17 mouse cellular contexts compared by ENCODE assay signal in the genomic region with DNA sequence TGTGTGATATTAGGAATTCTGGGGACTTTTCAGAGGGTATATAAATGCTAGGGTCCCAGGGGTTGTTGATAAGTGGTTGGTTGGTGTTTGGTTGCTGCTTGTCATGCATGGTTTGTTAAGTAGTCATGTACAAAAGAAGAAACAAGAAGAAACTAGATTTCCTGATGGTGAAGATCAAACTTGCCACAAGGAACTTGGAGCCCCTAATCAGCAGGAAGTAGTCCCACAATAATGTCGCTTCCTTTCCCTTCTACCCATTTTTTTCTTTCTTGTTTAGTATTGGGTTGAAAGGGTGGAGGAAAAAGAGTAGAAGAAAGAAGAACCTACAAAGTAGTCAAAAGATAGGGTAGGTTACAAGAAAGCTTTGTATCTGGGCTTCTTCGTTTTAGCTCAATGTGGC.
"Had no signal": no experiment of that assay in that cellular context is flagged by ENCODE, and none has a peak within 500 bp of the region (broad histone marks: within the 10 kb centered on the region; RNA-seq: fewer than 3 reads in every experiment).

No protein-coding gene starts in this region.

- H3K4me3 ChIP-seq: kidney, embryonic 15.5 days; limb, embryonic 12.5 days; limb, embryonic 15.5 days; liver, embryonic 13.5 days; midbrain, embryonic 13.5 days; neural tube, embryonic 12.5 days; neural tube, embryonic 15.5 days had no signal

- H3K9ac ChIP-seq: kidney, embryonic 15.5 days; limb, embryonic 12.5 days; limb, embryonic 15.5 days; liver, embryonic 13.5 days; lung, embryonic 14.5 days; midbrain, embryonic 13.5 days; neural tube, embryonic 12.5 days; neural tube, embryonic 15.5 days had no signal

- H3K4me2 ChIP-seq: kidney, embryonic 15.5 days; limb, embryonic 12.5 days; limb, embryonic 15.5 days; liver, embryonic 13.5 days; lung, embryonic 14.5 days; midbrain, embryonic 13.5 days; neural tube, embryonic 12.5 days; neural tube, embryonic 15.5 days had no signal

- H3K9me3 ChIP-seq: kidney, embryonic 15.5 days; limb, embryonic 15.5 days; liver, embryonic 13.5 days; midbrain, embryonic 13.5 days; neural tube, embryonic 12.5 days; neural tube, embryonic 15.5 days had no signal

- H3K27ac ChIP-seq: kidney, embryonic 15.5 days; limb, embryonic 12.5 days; limb, embryonic 15.5 days; liver, embryonic 13.5 days; macrophage; midbrain, embryonic 13.5 days; neural tube, embryonic 12.5 days; neural tube, embryonic 15.5 days; stomach, postnatal 0 days had no signal

- DNase-seq: left cerebral cortex, postnatal 4 days; liver, embryonic 13.5 days; lung, embryonic 14.5 days; right cerebral cortex, adult 18-20 months; right cerebral cortex, postnatal 14 days; right cerebral cortex, postnatal 4 days; thymus, adult 2 months; thymus, postnatal 36 days had no signal

- ATAC-seq: lung, postnatal 0 days; midbrain, embryonic 13.5 days had no signal

- H3K4me1 ChIP-seq: midbrain, embryonic 13.5 days; neural tube, embryonic 12.5 days; neural tube, embryonic 15.5 days had no signal

- H3K27me3 ChIP-seq: kidney, embryonic 15.5 days; limb, embryonic 12.5 days; limb, embryonic 15.5 days; liver, embryonic 13.5 days; midbrain, embryonic 13.5 days; neural tube, embryonic 12.5 days; neural tube, embryonic 15.5 days had no signal
